Comparison of ENCODE assay signal across 10 mouse cellular contexts in genomic region chr12:79504641-79505040, GRCm38 (mm10).
DNase-seq lines count a peak whose midpoint lies in the region; ATAC-seq lines count a peak whose summit lies in the region.
"Had no signal": no experiment of that assay in that cellular context is flagged by ENCODE, and none has a peak within 500 bp of the region (broad histone marks: within the 10 kb centered on the region; RNA-seq: fewer than 3 reads in every experiment).

No protein-coding gene starts in this region.

- no peak overlapping the region for H3K4me3 ChIP-seq in heart, embryonic 10.5 days
- H3K4me3 ChIP-seq in neural tube, embryonic 12.5 days: no peak overlapping the region
- no peak overlapping the region for H3K4me3 ChIP-seq in neural tube, embryonic 15.5 days (replicated peaks)
- no peak overlapping the region for H3K4me3 ChIP-seq in limb, embryonic 15.5 days
- H3K4me3 ChIP-seq: gastrocnemius, adult 2 months; liver, embryonic 15.5 days had no signal

- no peak overlapping the region for H3K9ac ChIP-seq in neural tube, embryonic 12.5 days
- no peak overlapping the region for H3K9ac ChIP-seq in neural tube, embryonic 15.5 days (replicated peaks)
- H3K9ac ChIP-seq in limb, embryonic 15.5 days: no peak overlapping the region
- H3K9ac ChIP-seq: liver, embryonic 15.5 days had no signal

- 0 out of 2 replicates have a peak overlapping the region, but pooled peaks have one; percentile 32 for H3K27ac ChIP-seq in heart, embryonic 10.5 days
- 0 out of 2 replicates have a peak overlapping the region, but pooled peaks have one; percentile 9 for H3K27ac ChIP-seq in neural tube, embryonic 12.5 days
- no peak overlapping the region; the same call in 1 of the 2 replicates for H3K27ac ChIP-seq in neural tube, embryonic 15.5 days (replicated peaks)
- H3K27ac ChIP-seq in limb, embryonic 15.5 days: peak overlapping the region; percentile 75
- H3K27ac ChIP-seq: gastrocnemius, adult 2 months had no signal

- H3K36me3 ChIP-seq in heart, embryonic 10.5 days: no peaks in the 10 kb centered on the region
- no peaks in the 10 kb centered on the region for H3K36me3 ChIP-seq in neural tube, embryonic 12.5 days
- H3K36me3 ChIP-seq in neural tube, embryonic 15.5 days: no peaks in the 10 kb centered on the region
- H3K36me3 ChIP-seq in limb, embryonic 15.5 days: no peaks in the 10 kb centered on the region
- H3K36me3 ChIP-seq: liver, embryonic 15.5 days had no signal

- no peaks in the 10 kb centered on the region for H3K27me3 ChIP-seq in heart, embryonic 10.5 days (ENCODE audit: insufficient read depth, poor library complexity, severe bottlenecking)
- H3K27me3 ChIP-seq in neural tube, embryonic 12.5 days (replicated peaks): no peaks in the 10 kb centered on the region
- H3K27me3 ChIP-seq in neural tube, embryonic 15.5 days (replicated peaks): no peaks in the 10 kb centered on the region
- H3K27me3 ChIP-seq in limb, embryonic 15.5 days: no peaks in the 10 kb centered on the region
- H3K27me3 ChIP-seq: liver, embryonic 15.5 days had no signal

- ATAC-seq in neural tube, embryonic 12.5 days (ENCODE audit: low FRiP score, low read depth): no peak; the same call in 1 of the 2 replicates
- ATAC-seq in neural tube, embryonic 15.5 days (ENCODE audit: low FRiP score): no peak
- no peak for ATAC-seq in limb, embryonic 15.5 days (ENCODE audit: insufficient number of reproducible peaks, low FRiP score, low TSS enrichment, low read depth)

- no peak for DNase-seq in heart, embryonic 10.5 days (ENCODE audit: low spot score)
- no peak for DNase-seq in heart, adult 11 months
- no peak for DNase-seq in frontal cortex, postnatal 14 days (ENCODE audit: low spot score in 2 of 2)
- no peak for DNase-seq in layer of hippocampus, adult 8-10 months (ENCODE audit: low spot score in 2 of 2)
- no peak for DNase-seq in adrenal gland, adult (ENCODE audit: inconsistent age in 2 of 2, low spot score in 1 of 2)
- DNase-seq: gastrocnemius, adult 2 months had no signal

- peaks cover 30% of the 10 kb centered on the region for H3K4me1 ChIP-seq in heart, embryonic 10.5 days
- peaks cover 25% of the 10 kb centered on the region for H3K4me1 ChIP-seq in neural tube, embryonic 12.5 days
- H3K4me1 ChIP-seq in neural tube, embryonic 15.5 days: peaks cover 20% of the 10 kb centered on the region
- H3K4me1 ChIP-seq in limb, embryonic 15.5 days: peaks cover 24% of the 10 kb centered on the region

- no peak overlapping the region for H3K4me2 ChIP-seq in neural tube, embryonic 12.5 days (replicated peaks)
- H3K4me2 ChIP-seq in neural tube, embryonic 15.5 days: no peak overlapping the region
- H3K4me2 ChIP-seq in limb, embryonic 15.5 days: no peak overlapping the region
- H3K4me2 ChIP-seq: liver, embryonic 15.5 days had no signal

- 88% methylated on average over 1 of the region's 1 CpGs for WGBS in heart, embryonic 10.5 days
- 49% methylated on average over 1 of the region's 1 CpGs for WGBS in neural tube, embryonic 12.5 days
- WGBS in neural tube, embryonic 15.5 days: 66% methylated on average over 1 of the region's 1 CpGs
- WGBS in limb, embryonic 15.5 days: 79% methylated on average over 1 of the region's 1 CpGs

- no peaks in the 10 kb centered on the region for H3K9me3 ChIP-seq in heart, embryonic 10.5 days
- H3K9me3 ChIP-seq in neural tube, embryonic 12.5 days: no peaks in the 10 kb centered on the region
- H3K9me3 ChIP-seq in neural tube, embryonic 15.5 days (replicated peaks): no peaks in the 10 kb centered on the region
- no peaks in the 10 kb centered on the region for H3K9me3 ChIP-seq in limb, embryonic 15.5 days
- H3K9me3 ChIP-seq: liver, embryonic 15.5 days had no signal
